Mouse (Mus musculus) liver, postnatal 0 days (tissue): Measurements from ENCODE around the gene Agbl4. TPM values are rescaled to one million over a fixed set of nuclear protein-coding genes. Genes with fewer than 3 reads are reported as not detected.

Experiments
- ATAC-seq: fragments of 200-750 bp; cut with Nextera tagmentation; 2 replicates; pipeline ENCODE4 v1.8.0; 2017; ENCODE audit warnings: mild to moderate bottlenecking, moderate library complexity
- DNase-seq: peaks from one replicate; pipeline ENCODE4 v3.0.0-alpha.2; 2016
- H3K27ac ChIP-seq: fragments of 300-500 bp; sonication (generic); 2 replicates; pipeline ENCODE4 v1.5.1; 2014; ENCODE audit warnings: antibody characterized with exemption, moderate library complexity, mild to moderate bottlenecking, low read depth
- H3K27me3 ChIP-seq: fragments of 300-500 bp; sonication (generic); 2 replicates; pipeline ENCODE4 v1.6.1; 2014; ENCODE audit warnings: low read length, control low read depth, mixed read lengths; ENCODE audit not compliant: insufficient read depth
- H3K36me3 ChIP-seq: fragments of 300-500 bp; sonication (generic); replicated peaks from 2 replicates; pipeline ENCODE4 v1.6.1; 2014; ENCODE audit warnings: mild to moderate bottlenecking, control low read depth, low read length, moderate library complexity, mixed read lengths; ENCODE audit not compliant: insufficient read depth
- H3K4me1 ChIP-seq: fragments of 300-500 bp; sonication (generic); 2 replicates; pipeline ENCODE4 v1.6.1; 2014; ENCODE audit warnings: antibody characterized with exemption, mild to moderate bottlenecking, control low read depth; ENCODE audit not compliant: insufficient read depth
- H3K4me2 ChIP-seq: fragments of 300-500 bp; sonication (generic); 2 replicates; pipeline ENCODE4 v1.6.1; 2014; ENCODE audit warnings: low read depth, mild to moderate bottlenecking, low read length, moderate library complexity, mixed read lengths
- H3K4me3 ChIP-seq: fragments of 300-500 bp; sonication (generic); 2 replicates; pipeline ENCODE4 v1.5.1; 2014; ENCODE audit warnings: low read depth, low read length
- H3K9ac ChIP-seq: fragments of 300-500 bp; sonication (generic); replicated peaks from 2 replicates; pipeline ENCODE4 v1.6.1; 2014; ENCODE audit warnings: mild to moderate bottlenecking, moderate library complexity
- H3K9me3 ChIP-seq: fragments of 300-500 bp; sonication (generic); 2 replicates; pipeline ENCODE4 v1.6.1; 2016; ENCODE audit warnings: mild to moderate bottlenecking, control low read depth, low read length, mixed read lengths
- CTCF ChIP-seq: sonication (generic); IDR thresholded peaks from 2 replicates; pipeline ENCODE4 v1.5.1; 2016; ENCODE audit warnings: antibody characterized with exemption, low read depth
- EP300 ChIP-seq: IDR thresholded peaks from 2 replicates; pipeline ENCODE4 v1.6.1; 2016; ENCODE audit warnings: antibody characterized with exemption, low read depth, mild to moderate bottlenecking
- WGBS: fragments of 180-500 bp; shearing (Covaris S2); extraction: QIAGEN DNeasy Blood & Tissue Kit; methylation state at CpG from one replicate; pipeline ENCODE4 v1.1.7; 2014; ENCODE audit not compliant: insufficient replicate concordance; 5-methylcytosine and 5-hydroxymethylcytosine counted together
- polyA plus RNA-seq: library from polyadenylated mRNA; unstranded; fragments of >200 nt; fragmentation: Nextera tagmentation; extraction: Ambion mirVana; gene quantifications from 2 replicates; pipeline ENCODE4 v1.2.1, GENCODE M21; 2015

Agbl4 gene
- polyA plus RNA-seq, 1 experiment from 2014 or later = not detected

DNA sequence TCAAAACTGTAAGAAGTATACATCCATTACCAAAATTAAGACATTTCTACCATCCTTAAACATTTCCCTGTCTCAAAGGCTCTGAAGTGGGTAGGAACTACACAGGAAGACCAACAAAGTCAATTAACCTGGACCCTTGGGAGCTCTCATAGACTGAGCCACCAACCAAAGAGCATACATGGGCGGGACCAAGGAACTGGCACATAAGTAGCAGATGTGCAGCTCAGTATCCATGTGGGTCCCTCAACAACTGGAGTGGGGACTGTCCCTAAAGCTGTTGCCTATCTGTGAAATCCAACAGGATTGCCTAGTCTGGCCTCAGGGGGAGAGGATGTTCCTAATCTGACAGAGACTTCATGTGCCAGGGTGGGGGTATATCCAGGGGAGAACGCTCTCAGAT, 265.5 kb downstream of the Agbl4 start:
- Histone ChIP-seq H3K9me3 (no peaks in the 10 kb centered on the region), H3K4me1 (no peaks in the 10 kb centered on the region), H3K4me3 (no peak overlapping the region), H3K27me3 (no peaks in the 10 kb centered on the region), H3K4me2 (no peak overlapping the region), H3K36me3 (no peaks in the 10 kb centered on the region), H3K27ac (no peak overlapping the region), H3K9ac (no peak overlapping the region)
- ATAC-seq = no peak
- TF ChIP-seq CTCF (no peak), EP300 (no peak)
- no peak for DNase-seq
- 67% methylated on average over 2 of the region's 2 CpGs for WGBS

DNA sequence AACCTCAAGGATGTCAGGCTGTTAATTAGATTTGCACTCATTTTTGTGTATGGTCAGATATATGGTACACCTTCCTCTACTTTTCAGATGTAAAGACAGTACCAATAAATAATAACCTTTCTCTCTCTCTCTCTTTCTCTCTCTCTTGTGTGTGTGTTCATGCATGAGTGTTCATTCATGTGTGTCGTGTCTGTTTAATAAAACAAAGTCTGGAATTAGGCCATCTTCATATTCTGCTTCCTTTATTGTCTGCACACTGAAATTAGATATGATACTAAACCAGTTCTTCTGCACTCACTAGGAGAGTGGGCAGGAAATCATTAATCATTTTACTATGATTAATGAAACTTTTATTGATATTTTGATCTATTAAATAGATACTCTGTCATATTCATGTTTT, 276.7 kb downstream of the Agbl4 start:
- ATAC-seq = no peak
- 51% methylated on average over 1 of the region's 1 CpGs for WGBS
- no peaks in the 10 kb centered on the region for H3K4me1 ChIP-seq
- H3K27ac ChIP-seq = no peak overlapping the region
- H3K4me3 ChIP-seq = no peak overlapping the region
- TF ChIP-seq EP300 = no peak
- H3K36me3 ChIP-seq = no peaks in the 10 kb centered on the region
- no peak for DNase-seq
- H3K9ac ChIP-seq = no peak overlapping the region
- no peaks in the 10 kb centered on the region for H3K9me3 ChIP-seq
- no peak overlapping the region for H3K4me2 ChIP-seq
- H3K27me3 ChIP-seq = no peaks in the 10 kb centered on the region

DNA sequence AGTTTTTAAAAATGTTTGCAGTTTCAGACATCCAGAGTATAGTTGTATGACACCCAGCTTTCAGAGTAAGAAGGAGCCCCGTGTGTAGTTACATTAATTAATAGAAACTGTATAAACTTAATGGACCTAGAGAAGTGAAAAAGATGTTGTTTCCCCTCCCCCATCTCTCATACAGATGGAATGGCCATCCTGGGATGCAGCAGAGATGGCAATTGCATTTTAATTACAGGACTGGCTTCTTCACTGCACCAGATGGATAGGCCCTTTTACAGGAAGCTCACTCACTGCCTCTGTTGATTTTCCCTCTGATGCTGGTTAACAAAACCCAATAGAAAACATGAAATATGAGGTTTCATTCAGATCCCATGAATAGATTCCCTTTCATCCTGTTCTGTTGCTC, 337.7 kb downstream of the Agbl4 start:
- ATAC-seq = no peak
- H3K4me1 ChIP-seq = no peaks in the 10 kb centered on the region
- H3K9ac ChIP-seq = no peak overlapping the region
- H3K27ac ChIP-seq = no peak overlapping the region
- H3K9me3 ChIP-seq = no peaks in the 10 kb centered on the region
- H3K27me3 ChIP-seq = no peaks in the 10 kb centered on the region
- H3K4me2 ChIP-seq = no peak overlapping the region
- no peaks in the 10 kb centered on the region for H3K36me3 ChIP-seq
- no peak overlapping the region for H3K4me3 ChIP-seq
- no peak for TF ChIP-seq CTCF
- TF ChIP-seq EP300 = no peak
- 68% methylated on average over 1 of the region's 1 CpGs for WGBS
- DNase-seq = no peak

DNA sequence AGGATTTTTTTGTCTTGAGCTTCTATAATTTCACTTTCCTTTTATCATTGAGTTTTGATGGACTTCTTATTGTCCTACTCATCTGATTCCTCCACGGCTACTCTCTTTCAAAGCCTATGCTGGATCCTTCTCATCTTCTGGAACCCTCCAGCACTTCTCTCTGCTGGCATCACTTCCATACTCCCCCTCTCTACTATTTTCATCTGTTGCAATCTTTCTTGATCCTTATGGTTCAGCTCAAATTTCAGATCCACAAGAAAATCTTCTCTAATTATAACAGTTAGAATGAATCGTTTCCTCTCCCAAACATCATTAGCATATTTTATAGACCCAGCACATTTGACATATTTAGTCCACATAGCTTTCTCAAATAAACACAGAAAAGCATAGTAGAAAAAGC, 360.5 kb downstream of the Agbl4 start:
- no peak overlapping the region for H3K9ac ChIP-seq
- H3K4me2 ChIP-seq = no peak overlapping the region
- DNase-seq (no peak), ATAC-seq (no peak)
- WGBS = 80% methylated on average over 2 of the region's 2 CpGs
- no peaks in the 10 kb centered on the region for H3K9me3 ChIP-seq
- H3K27ac ChIP-seq = no peak overlapping the region
- H3K36me3 ChIP-seq = no peaks in the 10 kb centered on the region
- H3K4me3 ChIP-seq = no peak overlapping the region
- no peaks in the 10 kb centered on the region for H3K27me3 ChIP-seq
- no peaks in the 10 kb centered on the region for H3K4me1 ChIP-seq
- no peak for TF ChIP-seq EP300
- TF ChIP-seq CTCF = no peak

DNA sequence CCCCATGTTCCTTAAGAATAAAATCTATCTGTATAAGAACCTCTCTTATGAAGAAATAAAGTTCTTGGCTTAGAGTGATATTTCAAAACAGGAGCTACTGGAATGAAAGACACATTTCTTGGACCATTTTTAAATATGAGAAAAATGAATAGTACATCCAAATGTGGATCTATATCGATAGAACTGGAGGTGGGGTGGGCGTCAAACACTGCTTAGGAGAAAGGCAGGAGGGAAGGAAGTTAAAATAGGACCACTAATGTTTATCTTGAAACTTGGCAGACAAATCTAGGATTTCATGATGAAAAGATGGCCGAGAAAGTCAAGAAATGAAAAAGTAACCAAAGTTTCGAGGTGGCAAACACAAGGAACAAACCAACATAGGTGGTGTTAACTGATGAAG, 391.1 kb downstream of the Agbl4 start:
- no peaks in the 10 kb centered on the region for H3K27me3 ChIP-seq
- H3K9ac ChIP-seq = no peak overlapping the region
- ATAC-seq (no peak), DNase-seq (no peak)
- TF ChIP-seq EP300 (no peak), CTCF (no peak)
- 60% methylated on average over 4 of the region's 4 CpGs for WGBS
- H3K4me2 ChIP-seq = no peak overlapping the region
- no peak overlapping the region for H3K4me3 ChIP-seq
- no peaks in the 10 kb centered on the region for H3K36me3 ChIP-seq
- H3K4me1 ChIP-seq = no peaks in the 10 kb centered on the region
- H3K27ac ChIP-seq = no peak overlapping the region
- H3K9me3 ChIP-seq = no peaks in the 10 kb centered on the region

DNA sequence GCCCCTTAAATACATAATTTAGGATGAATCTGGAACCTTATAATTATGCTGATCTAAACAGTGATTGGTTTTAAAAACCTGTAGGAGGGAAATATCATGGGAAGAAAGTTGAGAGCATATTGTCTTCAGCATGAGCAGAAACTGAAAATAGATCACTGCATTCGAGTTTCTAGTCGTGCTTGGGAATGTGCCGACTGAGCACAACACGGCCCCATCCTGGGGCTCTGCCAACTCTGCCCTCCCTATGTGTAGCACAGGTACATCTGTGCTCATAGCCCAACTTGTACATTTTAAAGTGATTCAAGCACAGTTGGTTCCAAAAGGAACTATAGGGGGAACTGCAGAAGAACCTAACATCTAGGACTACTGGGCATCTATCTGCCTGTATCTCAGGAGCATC, 402.4 kb downstream of the Agbl4 start:
- no peaks in the 10 kb centered on the region for H3K27me3 ChIP-seq
- no peak for DNase-seq
- H3K4me2 ChIP-seq = no peak overlapping the region
- 73% methylated on average over 4 of the region's 4 CpGs for WGBS
- H3K9ac ChIP-seq = no peak overlapping the region
- no peak for TF ChIP-seq CTCF
- H3K9me3 ChIP-seq = no peaks in the 10 kb centered on the region
- H3K27ac ChIP-seq = no peak overlapping the region
- no peaks in the 10 kb centered on the region for H3K4me1 ChIP-seq
- no peak for ATAC-seq
- no peaks in the 10 kb centered on the region for H3K36me3 ChIP-seq
- H3K4me3 ChIP-seq = no peak overlapping the region

DNA sequence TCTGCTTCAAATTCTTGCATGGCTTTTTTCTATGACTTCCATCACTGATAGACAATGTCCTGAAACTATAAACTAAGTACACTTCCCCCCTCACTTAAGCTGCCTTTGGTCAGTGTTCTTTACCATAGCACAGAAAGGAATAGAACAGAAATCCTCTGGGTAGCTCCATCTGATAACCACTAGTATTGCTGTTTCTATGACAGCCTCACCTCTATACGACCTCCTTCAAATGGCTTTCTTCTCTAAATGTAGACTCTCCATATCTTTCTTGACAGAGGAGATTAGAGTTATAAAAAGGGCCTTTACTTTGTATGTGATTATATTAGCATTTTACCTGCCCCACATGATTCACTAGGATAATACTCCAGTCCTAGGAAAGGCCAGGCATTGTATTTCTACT, 413.5 kb downstream of the Agbl4 start:
- Histone ChIP-seq H3K27me3 (no peaks in the 10 kb centered on the region), H3K36me3 (no peaks in the 10 kb centered on the region), H3K4me2 (no peak overlapping the region), H3K9me3 (no peaks in the 10 kb centered on the region), H3K4me3 (no peak overlapping the region), H3K9ac (no peak overlapping the region), H3K4me1 (no peaks in the 10 kb centered on the region), H3K27ac (no peak overlapping the region)
- TF ChIP-seq EP300 = no peak
- no peak for TF ChIP-seq CTCF
- DNase-seq (no peak), ATAC-seq (no peak)
- 53% methylated on average over 1 of the region's 1 CpGs for WGBS
